Mouse (Mus musculus) liver, embryonic 13.5 days (tissue): ENCODE data around the gene Pdf. TPM values are rescaled to one million over a fixed set of nuclear protein-coding genes. Genes with fewer than 3 reads are reported as not detected.
"Not testable (repeated sequence)": the region's sequence is repeated elsewhere in the genome, so short reads cannot be mapped to it uniquely, and the experiment has no call there.

Source experiments
- ATAC-seq: fragments of 200-750 bp; cut with Nextera tagmentation; 2 replicates; pipeline ENCODE4 v1.8.0; 2017; ENCODE audit warnings: low read depth, mild to moderate bottlenecking, moderate number of reproducible peaks, moderate library complexity
- DNase-seq: peaks from one replicate; pipeline ENCODE4 v3.0.0; 2022
- H3K27ac ChIP-seq: fragments of 300-500 bp; sonication (generic); 2 replicates; pipeline ENCODE4 v1.5.1; 2015; ENCODE audit warnings: moderate library complexity, mild to moderate bottlenecking, inconsistent platforms
- H3K27me3 ChIP-seq: fragments of 300-500 bp; sonication (generic); 2 replicates; pipeline ENCODE4 v1.6.1; 2015; ENCODE audit warnings: mild to moderate bottlenecking, inconsistent platforms
- H3K36me3 ChIP-seq: fragments of 300-500 bp; sonication (generic); 2 replicates; pipeline ENCODE4 v1.6.1; 2015; ENCODE audit warnings: mild to moderate bottlenecking, inconsistent platforms
- H3K4me1 ChIP-seq: fragments of 300-500 bp; sonication (generic); replicated peaks from 2 replicates; pipeline ENCODE4 v1.6.1; 2015; ENCODE audit warnings: inconsistent platforms
- H3K4me2 ChIP-seq: fragments of 300-500 bp; sonication (generic); 2 replicates; pipeline ENCODE4 v1.6.1; 2015; ENCODE audit warnings: inconsistent platforms, mild to moderate bottlenecking, moderate library complexity
- H3K4me3 ChIP-seq: fragments of 300-500 bp; sonication (generic); replicated peaks from 2 replicates; pipeline ENCODE4 v1.5.1; 2015; ENCODE audit warnings: mild to moderate bottlenecking, inconsistent platforms
- H3K9ac ChIP-seq: fragments of 300-500 bp; sonication (generic); 2 replicates; pipeline ENCODE4 v1.6.1; 2015; ENCODE audit warnings: mild to moderate bottlenecking, inconsistent platforms
- H3K9me3 ChIP-seq: fragments of 300-500 bp; sonication (generic); replicated peaks from 2 replicates; pipeline ENCODE4 v1.6.1; 2016; ENCODE audit warnings: inconsistent platforms
- WGBS: fragments of 180-500 bp; shearing (Covaris S2); methylation state at CpG from one replicate; pipeline ENCODE4 v1.1.7; 2015; ENCODE audit not compliant: insufficient replicate concordance; 5-methylcytosine and 5-hydroxymethylcytosine counted together
- microRNA-seq: library from miRNA; unstranded; fragments of <30 nt; microRNA quantifications from one replicate; pipeline ENCODE4, GENCODE M21; 2016
- polyA plus RNA-seq: library from polyadenylated mRNA; unstranded; fragments of >200 nt; fragmentation: Nextera tagmentation; extraction: Ambion mirVana; gene quantifications from 2 replicates; pipeline ENCODE4 v1.2.1, GENCODE M21; 2015

Pdf gene
- polyA plus RNA-seq, 1 experiment from 2014 or later = 26.4 TPM

DNA sequence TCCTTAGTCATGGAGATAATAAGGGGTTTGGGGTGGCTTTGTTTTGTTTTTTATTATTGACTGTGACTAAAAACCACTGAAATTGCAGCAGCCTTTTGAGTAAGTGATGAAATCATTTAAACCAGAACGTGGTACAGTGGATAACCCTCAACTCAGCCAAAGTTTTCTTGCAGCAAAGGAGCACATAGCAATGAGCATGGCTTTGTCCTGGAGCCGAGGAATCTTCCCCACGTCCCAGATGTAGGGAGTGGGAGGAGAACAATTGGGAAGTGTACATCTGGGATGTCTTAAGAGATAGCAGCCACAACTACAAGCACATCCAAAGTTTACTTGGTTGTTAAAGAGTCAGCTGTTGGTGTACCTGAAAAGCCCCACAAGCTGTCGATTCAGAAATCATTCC, 51.0 kb downstream of the Pdf start:
- H3K4me1 ChIP-seq = peaks cover 6% of the 10 kb centered on the region; the same call in 1 of the 2 replicates
- no peaks in the 10 kb centered on the region for H3K36me3 ChIP-seq
- 60% methylated on average over 4 of the region's 4 CpGs for whole genome bisulfite sequencing
- H3K9me3 ChIP-seq = no peaks in the 10 kb centered on the region
- H3K27ac ChIP-seq = no peak overlapping the region
- ATAC-seq (no peak), DNase-seq (no peak)
- no peak overlapping the region for H3K4me2 ChIP-seq
- no peak overlapping the region for H3K9ac ChIP-seq
- no peaks in the 10 kb centered on the region for H3K27me3 ChIP-seq
- no peak overlapping the region for H3K4me3 ChIP-seq

DNA sequence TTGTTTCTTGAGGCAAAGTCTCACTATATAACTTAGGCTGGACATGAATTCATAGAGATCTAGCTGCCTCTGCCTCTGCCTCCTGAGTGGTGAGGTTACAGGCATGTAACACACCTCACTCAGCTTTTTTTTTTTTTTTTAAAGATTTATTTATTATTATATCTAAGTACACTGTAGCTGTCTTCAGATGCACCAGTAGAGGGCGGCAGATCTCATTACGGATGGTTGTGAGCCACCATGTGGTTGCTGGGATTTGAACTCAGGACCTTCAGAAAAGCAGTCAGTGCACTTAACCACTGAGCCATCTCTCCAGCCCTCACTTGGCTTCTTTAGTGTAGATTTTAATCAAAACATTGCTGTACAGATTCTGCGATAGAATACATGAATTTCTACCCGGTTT, 52.1 kb downstream of the Pdf start:
- not testable (repeated sequence) for H3K27me3 ChIP-seq, ATAC-seq, H3K4me3 ChIP-seq, H3K9me3 ChIP-seq, H3K4me2 ChIP-seq, H3K36me3 ChIP-seq, H3K27ac ChIP-seq, H3K4me1 ChIP-seq, DNase-seq, H3K9ac ChIP-seq
- WGBS = 81% methylated on average over 4 of the region's 4 CpGs

Small RNA genes lying within 50 kb of the gene (microRNA-seq; reads per million reads assigned to microRNA genes)
- gene Mir7075 = not detected

Other genes with a start within 250 kb of the Pdf start
- 0.02 TPM in 1 of 2 replicates, not detected in the other for gene Has3, start 178.4 kb downstream of the Pdf start, polyA plus RNA-seq
- gene Utp4, start 155.0 kb downstream of the Pdf start, polyA plus RNA-seq = 57.4 and 62.3 TPM in 2 replicates
- 1.4 and 1.6 TPM in 2 replicates for gene Sntb2, start 112.9 kb downstream of the Pdf start, polyA plus RNA-seq
- gene Vps4a, start 17.4 kb downstream of the Pdf start, polyA plus RNA-seq = 26.8 and 29.5 TPM in 2 replicates
- 21.4 and 23.0 TPM in 2 replicates for gene Cog8, start 8.1 kb upstream of the Pdf start, polyA plus RNA-seq
- gene Nip7, start 8.3 kb upstream of the Pdf start, polyA plus RNA-seq = 72.5 TPM in 2 replicates
- gene Tmed6, start 17.0 kb upstream of the Pdf start, polyA plus RNA-seq = 4.1 and 4.4 TPM in 2 replicates
- 8.1 and 9.3 TPM in 2 replicates for gene Terf2, start 47.9 kb upstream of the Pdf start, polyA plus RNA-seq
- 32.8 and 41.4 TPM in 2 replicates for gene Cyb5b, start 102.0 kb upstream of the Pdf start, polyA plus RNA-seq
- gene Nfat5, start 244.9 kb upstream of the Pdf start, polyA plus RNA-seq = 1.5 TPM in 2 replicates